Mouse (Mus musculus): ENCODE measurements at regions not wholly inside any gene's neighbourhood (a gene's known extent, or its start where the extent isn't known, plus 50 kb on each side); places are given as distances from the start of the nearest gene placed in this dataset.

- TF ChIP-seq CTCF (IDR thresholded peaks at IDR 0.05; ENCODE audit: low read depth) = no peak
- H3K9me3 ChIP-seq (ENCODE audit: low read length) = no peaks in the 10 kb centered on the region
- no peak overlapping the region for H3K9ac ChIP-seq (replicated peaks; ENCODE audit: low read length)
- H3K27ac ChIP-seq = no peak overlapping the region
- no peak overlapping the region for H3K4me3 ChIP-seq (ENCODE audit: low read length)
- WGBS = 60% methylated on average over 4 of the region's 4 CpGs
- DNase-seq (ENCODE audit: low spot score) (no peak), ATAC-seq (no peak)
- H3K4me2 ChIP-seq (ENCODE audit: low read depth, low read length) = no peak overlapping the region
- no peaks in the 10 kb centered on the region for H3K36me3 ChIP-seq (ENCODE audit: insufficient read depth, low read length)
- no peaks in the 10 kb centered on the region for H3K4me1 ChIP-seq (ENCODE audit: insufficient read depth, low read length)
- no peaks in the 10 kb centered on the region; the same call in 1 of the 2 replicates for H3K27me3 ChIP-seq (ENCODE audit: insufficient read depth, low read length)
These were observed 150.4 kb upstream of the Rai2 start for GRCm38 (mm10) chrX:161566435-161566834.

DNA sequence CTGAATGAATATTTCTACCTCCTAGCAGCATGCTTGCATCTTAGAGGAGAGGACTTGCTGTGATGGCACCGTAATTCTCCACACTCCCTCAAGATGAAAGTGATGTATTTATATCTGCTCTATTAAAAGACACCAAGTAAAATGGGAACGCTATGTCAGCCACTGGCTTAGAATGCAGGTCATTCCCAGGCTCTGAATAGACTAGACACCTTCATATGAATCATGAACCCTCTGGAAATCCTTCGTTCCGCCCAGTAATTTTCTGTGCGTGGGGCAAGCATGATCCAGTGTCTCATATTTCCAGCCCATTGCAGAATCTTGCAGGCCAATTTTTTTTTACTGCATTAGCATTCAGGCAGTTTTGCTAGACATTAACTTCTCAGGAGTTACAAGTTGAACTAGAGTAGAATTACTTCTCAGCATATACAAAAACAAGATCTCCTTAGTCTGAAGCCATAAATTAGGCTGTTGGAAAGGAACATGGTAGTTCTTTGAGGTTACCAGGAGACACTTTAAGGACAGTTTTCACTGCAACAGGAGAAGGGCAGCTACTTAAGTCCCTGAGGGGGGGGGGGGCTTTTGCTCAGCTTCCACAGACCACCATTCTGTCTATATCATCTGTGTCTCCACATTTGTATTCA lies 134.7 kb upstream of the Rai2 start:
- DNase-seq (ENCODE audit: low spot score) (no peak), ATAC-seq (no peak)
- Histone ChIP-seq H3K9me3 (ENCODE audit: low read length) (no peaks in the 10 kb centered on the region), H3K36me3 (ENCODE audit: insufficient read depth, low read length) (no peaks in the 10 kb centered on the region), H3K4me3 (ENCODE audit: low read length) (no peak overlapping the region), H3K27ac (no peak overlapping the region), H3K4me1 (ENCODE audit: insufficient read depth, low read length) (no peaks in the 10 kb centered on the region), H3K27me3 (ENCODE audit: insufficient read depth, low read length) (no peaks in the 10 kb centered on the region), H3K9ac (replicated peaks; ENCODE audit: low read length) (no peak overlapping the region), H3K4me2 (ENCODE audit: low read depth, low read length) (no peak overlapping the region)
- 77% methylated on average over 5 of the region's 5 CpGs for WGBS
- TF ChIP-seq CTCF (IDR thresholded peaks at IDR 0.05; ENCODE audit: low read depth) = no peak

DNA sequence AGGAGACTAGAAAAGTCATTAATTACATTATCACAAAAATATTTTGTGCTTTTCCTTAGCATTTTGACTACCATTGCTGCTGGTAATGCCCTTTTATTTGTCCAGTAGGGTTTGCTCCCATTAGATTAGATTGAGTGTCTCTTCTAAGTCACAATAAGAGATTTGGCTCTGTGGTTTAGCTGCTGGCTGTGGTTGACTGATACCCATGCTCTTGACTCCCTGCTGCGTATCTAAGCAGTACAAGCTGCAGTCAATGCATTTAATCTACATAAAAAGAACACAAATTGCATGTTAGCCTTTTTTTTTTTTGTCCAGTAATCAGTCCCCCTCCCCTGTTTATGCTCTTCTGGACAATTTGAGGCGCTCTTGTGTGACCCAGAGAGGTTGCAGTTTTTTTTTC lies 133.0 kb upstream of the Rai2 start:
- DNase-seq (ENCODE audit: low spot score) = no peak
- TF ChIP-seq CTCF (IDR thresholded peaks at IDR 0.05; ENCODE audit: low read depth) = no peak
- H3K9ac ChIP-seq (replicated peaks; ENCODE audit: low read length) = no peak overlapping the region
- no peak overlapping the region for H3K27ac ChIP-seq
- H3K4me3 ChIP-seq (ENCODE audit: low read length) = no peak overlapping the region
- no peak for ATAC-seq
- no peaks in the 10 kb centered on the region for H3K9me3 ChIP-seq (ENCODE audit: low read length)
- no peaks in the 10 kb centered on the region for H3K27me3 ChIP-seq (ENCODE audit: insufficient read depth, low read length)
- H3K36me3 ChIP-seq (ENCODE audit: insufficient read depth, low read length) = no peaks in the 10 kb centered on the region
- no peak overlapping the region for H3K4me2 ChIP-seq (ENCODE audit: low read depth, low read length)
- H3K4me1 ChIP-seq (ENCODE audit: insufficient read depth, low read length) = no peaks in the 10 kb centered on the region
- WGBS = 51% methylated on average over 2 of the region's 2 CpGs

DNA sequence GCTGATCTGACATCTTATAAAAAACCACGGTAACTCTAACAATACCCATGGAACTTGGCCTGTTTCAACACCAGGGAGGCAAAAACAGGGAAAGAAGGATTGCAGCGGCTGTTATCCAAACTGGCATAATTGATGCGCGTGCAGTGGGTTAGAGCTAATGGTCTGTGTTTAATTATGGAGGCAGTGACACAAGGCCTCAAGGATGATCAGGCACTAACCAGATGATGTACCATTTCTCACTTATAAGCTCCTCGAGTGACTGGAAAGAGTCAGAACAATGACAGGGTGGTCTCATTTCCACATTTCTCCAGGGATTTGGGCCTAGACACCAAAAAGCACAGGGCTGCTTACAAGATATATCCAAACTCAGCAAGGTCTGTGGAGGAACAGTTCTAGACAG lies 83.0 kb upstream of the Rai2 start:
- no peak overlapping the region for H3K4me2 ChIP-seq (ENCODE audit: low read depth, low read length)
- H3K27me3 ChIP-seq (ENCODE audit: insufficient read depth, low read length) = no peaks in the 10 kb centered on the region
- ATAC-seq = 0 out of 2 replicates have a peak, but pooled peaks have one; percentile 32
- no peak for DNase-seq (ENCODE audit: low spot score)
- TF ChIP-seq CTCF (IDR thresholded peaks at IDR 0.05; ENCODE audit: low read depth) = no peak
- H3K4me3 ChIP-seq (ENCODE audit: low read length) = no peak overlapping the region
- H3K27ac ChIP-seq = no peak overlapping the region
- WGBS = 57% methylated on average over 5 of the region's 5 CpGs
- no peaks in the 10 kb centered on the region for H3K4me1 ChIP-seq (ENCODE audit: insufficient read depth, low read length)
- no peaks in the 10 kb centered on the region for H3K9me3 ChIP-seq (ENCODE audit: low read length)
- H3K9ac ChIP-seq (replicated peaks; ENCODE audit: low read length) = no peak overlapping the region
- H3K36me3 ChIP-seq (ENCODE audit: insufficient read depth, low read length) = no peaks in the 10 kb centered on the region

- Histone ChIP-seq H3K4me2 (ENCODE audit: low read depth, low read length) (no peak overlapping the region), H3K4me3 (ENCODE audit: low read length) (no peak overlapping the region), H3K27me3 (ENCODE audit: insufficient read depth, low read length) (no peaks in the 10 kb centered on the region), H3K27ac (no peak overlapping the region), H3K9me3 (ENCODE audit: low read length) (no peaks in the 10 kb centered on the region), H3K36me3 (ENCODE audit: insufficient read depth, low read length) (no peaks in the 10 kb centered on the region), H3K9ac (replicated peaks; ENCODE audit: low read length) (no peak overlapping the region), H3K4me1 (ENCODE audit: insufficient read depth, low read length) (no peaks in the 10 kb centered on the region)
- 74% methylated on average over 2 of the region's 2 CpGs for WGBS
- no peak for TF ChIP-seq CTCF (IDR thresholded peaks at IDR 0.05; ENCODE audit: low read depth)
- DNase-seq (ENCODE audit: low spot score) (peak; percentile 61), ATAC-seq (peak; percentile 84)
These were observed 82.5 kb upstream of the Rai2 start for GRCm38 (mm10) chrX:161634342-161634741.

GRCm38 (mm10) chrX:161635678-161636077 lies 81.2 kb upstream of the Rai2 start:
- WGBS = 59% methylated on average over 9 of the region's 9 CpGs
- H3K27ac ChIP-seq = no peak overlapping the region
- H3K4me1 ChIP-seq (ENCODE audit: insufficient read depth, low read length) = no peaks in the 10 kb centered on the region
- ATAC-seq (no peak), DNase-seq (ENCODE audit: low spot score) (peak; percentile 16)
- no peaks in the 10 kb centered on the region for H3K9me3 ChIP-seq (ENCODE audit: low read length)
- H3K27me3 ChIP-seq (ENCODE audit: insufficient read depth, low read length) = no peaks in the 10 kb centered on the region
- no peak for TF ChIP-seq CTCF (IDR thresholded peaks at IDR 0.05; ENCODE audit: low read depth)
- no peaks in the 10 kb centered on the region for H3K36me3 ChIP-seq (ENCODE audit: insufficient read depth, low read length)
- no peak overlapping the region for H3K4me3 ChIP-seq (ENCODE audit: low read length)
- H3K9ac ChIP-seq (replicated peaks; ENCODE audit: low read length) = no peak overlapping the region
- no peak overlapping the region for H3K4me2 ChIP-seq (ENCODE audit: low read depth, low read length)

DNA sequence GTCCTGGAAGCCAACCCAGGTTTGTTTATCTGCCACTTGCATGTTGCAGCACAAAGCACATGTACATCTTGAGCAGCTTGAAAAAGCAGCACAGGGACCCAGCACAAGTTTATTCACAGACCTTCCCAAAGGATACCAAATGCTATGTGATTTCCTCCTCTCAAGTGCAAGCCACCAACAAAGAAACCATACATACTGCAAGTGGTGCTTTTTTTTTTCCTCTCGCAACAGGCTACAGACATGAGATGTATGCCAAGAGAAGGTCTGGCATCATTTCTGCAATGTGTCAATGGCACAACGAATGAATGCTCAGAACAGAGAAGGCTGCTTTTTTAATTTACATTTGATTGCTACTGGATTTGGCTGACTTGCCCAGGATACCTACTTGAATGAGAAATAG lies 63.8 kb upstream of the Rai2 start:
- peak; percentile 43 for DNase-seq (ENCODE audit: low spot score)

More for the DNA sequence above, 63.8 kb upstream of the Rai2 start:
- no peak overlapping the region for H3K9ac ChIP-seq (replicated peaks; ENCODE audit: low read length)
- TF ChIP-seq CTCF (IDR thresholded peaks at IDR 0.05; ENCODE audit: low read depth) = no peak
- H3K9me3 ChIP-seq (ENCODE audit: low read length) = no peaks in the 10 kb centered on the region
- H3K36me3 ChIP-seq (ENCODE audit: insufficient read depth, low read length) = no peaks in the 10 kb centered on the region
- no peaks in the 10 kb centered on the region for H3K4me1 ChIP-seq (ENCODE audit: insufficient read depth, low read length)
- 60% methylated on average over 2 of the region's 2 CpGs for WGBS
- H3K4me3 ChIP-seq (ENCODE audit: low read length) = no peak overlapping the region
- H3K27me3 ChIP-seq (ENCODE audit: insufficient read depth, low read length) = no peaks in the 10 kb centered on the region
- no peak overlapping the region for H3K27ac ChIP-seq
- ATAC-seq = no peak
- H3K4me2 ChIP-seq (ENCODE audit: low read depth, low read length) = no peak overlapping the region
